Mouse (Mus musculus): ENCODE data around the gene Atg101.

DNA sequence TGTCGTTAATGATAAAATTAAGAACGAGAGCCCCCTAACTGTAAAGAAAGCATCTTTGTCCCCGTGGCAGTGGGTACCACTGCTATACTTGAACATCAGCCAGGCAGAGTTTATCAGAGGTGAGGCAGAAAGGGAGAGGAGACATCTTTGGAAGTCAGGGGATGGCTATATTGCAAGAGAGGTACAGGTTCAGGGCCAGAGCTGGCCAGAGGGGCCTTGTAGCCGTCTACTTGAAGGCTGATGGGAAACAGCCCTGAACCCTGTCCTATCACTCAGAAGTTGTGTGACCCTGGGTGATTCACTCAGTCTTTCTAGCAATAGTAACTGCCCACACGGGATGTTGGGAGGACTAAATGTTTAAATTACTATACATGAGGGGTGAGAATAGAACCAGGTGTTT is 37.1 kb downstream of the Atg101 start:
- TF ChIP-seq POLR2A (IDR thresholded peaks at IDR 0.05; ENCODE audit: borderline replicate concordance, extremely low read depth, insufficient read depth, insufficient read length, poor library complexity, severe bottlenecking) (no peak), CTCF (IDR thresholded peaks at IDR 0.05; ENCODE audit: borderline replicate concordance, extremely low read depth, insufficient read depth, insufficient read length) (no peak)

Measured in brain, embryonic 14.5 days (tissue).